Mouse (Mus musculus) cerebellum, adult (tissue): ENCODE data around the gene Sirt1.
A peak's percentile ranks its signal among the peaks of the same experiment; 100 is the strongest.

ENCODE experiments used
- ATAC-seq: cut with Nextera tagmentation; 2 replicates; pipeline ENCODE4 v1.9.2; 2017; ENCODE audit warnings: mild to moderate bottlenecking, moderate library complexity, mixed read lengths; ENCODE audit not compliant: insufficient number of reproducible peaks, low FRiP score, low TSS enrichment

Gene Sirt1

GRCm38 (mm10) chr10:63337951-63338836, 43.3 kb downstream of the Sirt1 start:
- ATAC-seq: peak; percentile 80

- no peak for ATAC-seq
These were observed 44.2 kb downstream of the Sirt1 start for GRCm38 (mm10) chr10:63337326-63337725.

- ATAC-seq: no peak
These were observed 44.6 kb downstream of the Sirt1 start for GRCm38 (mm10) chr10:63336901-63337300.

GRCm38 (mm10) chr10:63327091-63327490, 54.4 kb downstream of the Sirt1 start:
- no peak for ATAC-seq

GRCm38 (mm10) chr10:63313726-63314125, 67.8 kb downstream of the Sirt1 start:
- no peak for ATAC-seq

GRCm38 (mm10) chr10:63308582-63309366, 72.7 kb downstream of the Sirt1 start:
- no peak for ATAC-seq

- no peak for ATAC-seq
These were observed 79.1 kb downstream of the Sirt1 start for GRCm38 (mm10) chr10:63302356-63302755.

GRCm38 (mm10) chr10:63282846-63283245, 98.7 kb downstream of the Sirt1 start:
- ATAC-seq: no peak

- ATAC-seq: no peak
These were observed 99.1 kb downstream of the Sirt1 start for GRCm38 (mm10) chr10:63282417-63282816.

- ATAC-seq: no peak
These were observed 101.7 kb downstream of the Sirt1 start for GRCm38 (mm10) chr10:63279851-63280250.

- no peak for ATAC-seq
These were observed 104.5 kb downstream of the Sirt1 start for GRCm38 (mm10) chr10:63277010-63277409.

GRCm38 (mm10) chr10:63272868-63273267, 108.6 kb downstream of the Sirt1 start:
- ATAC-seq: no peak

GRCm38 (mm10) chr10:63272401-63272800, 109.1 kb downstream of the Sirt1 start:
- no peak for ATAC-seq
